Mouse (Mus musculus): Measurements from ENCODE around the gene Scnm1. TPM values are rescaled to one million over a fixed set of nuclear protein-coding genes. Genes with fewer than 3 reads are reported as not detected.
"Not testable (repeated sequence)": the region's sequence is repeated elsewhere in the genome, so short reads cannot be mapped to it uniquely, and the experiment has no call there.

The Scnm1 gene
- polyA plus RNA-seq, 1 experiment = 0.63 TPM

GRCm38 (mm10) chr3:95129226-95129651, 4.6 kb downstream of the Scnm1 start:
- H3K36me3 ChIP-seq (ENCODE audit: control insufficient read depth) = peaks cover 60% of the 10 kb centered on the region
- H3K4me3 ChIP-seq (replicated peaks) = no peak overlapping the region
- no peaks in the 10 kb centered on the region for H3K27me3 ChIP-seq (ENCODE audit: control insufficient read depth)
- H3K9me3 ChIP-seq (ENCODE audit: control insufficient read depth, low read length) = peaks cover 3% of the 10 kb centered on the region; the same call in 1 of the 2 replicates
- no peak for TF ChIP-seq TAL1 (IDR thresholded peaks at IDR 0.05; ENCODE audit: low read length)
- TF ChIP-seq GATA1 (IDR thresholded peaks at IDR 0.05; ENCODE audit: low read length) = no peak
- peaks cover 12% of the 10 kb centered on the region for H3K4me1 ChIP-seq (ENCODE audit: control insufficient read depth)

GRCm38 (mm10) chr3:95124972-95125371, 8.8 kb downstream of the Scnm1 start:
- H3K27me3 ChIP-seq (ENCODE audit: control insufficient read depth) = no peaks in the 10 kb centered on the region
- H3K4me3 ChIP-seq (replicated peaks) = no peak overlapping the region
- H3K36me3 ChIP-seq (ENCODE audit: control insufficient read depth) = peaks cover 74% of the 10 kb centered on the region
- no peaks in the 10 kb centered on the region for H3K9me3 ChIP-seq (ENCODE audit: control insufficient read depth, low read length)
- 0 out of 2 replicates have a peak, but pooled peaks cover under 1% of the 10 kb centered on the region for H3K4me1 ChIP-seq (ENCODE audit: control insufficient read depth)
- TF ChIP-seq GATA1 (IDR thresholded peaks at IDR 0.05; ENCODE audit: low read length) (no peak), TAL1 (IDR thresholded peaks at IDR 0.05; ENCODE audit: low read length) (no peak)

- Histone ChIP-seq H3K27me3 (ENCODE audit: control insufficient read depth) (no peaks in the 10 kb centered on the region), H3K36me3 (ENCODE audit: control insufficient read depth) (peaks cover 74% of the 10 kb centered on the region), H3K4me3 (replicated peaks) (no peak within 1 kb of the TSS), H3K9me3 (ENCODE audit: control insufficient read depth, low read length) (no peaks in the 10 kb centered on the region), H3K4me1 (ENCODE audit: control insufficient read depth) (no peaks in the 10 kb centered on the region)
- no peak for TF ChIP-seq TAL1 (IDR thresholded peaks at IDR 0.05; ENCODE audit: low read length)
- TF ChIP-seq GATA1 (IDR thresholded peaks at IDR 0.05; ENCODE audit: low read length) = no peak
These were observed 9.6 kb downstream of the Scnm1 start, which contains the start of gene Tmod4 for GRCm38 (mm10) chr3:95124246-95124645. Tmod4 (plus strand) TSS chr3:95124476.

GRCm38 (mm10) chr3:95121580-95121979, 12.2 kb downstream of the Scnm1 start:
- H3K27me3 ChIP-seq (ENCODE audit: control insufficient read depth) = no peaks in the 10 kb centered on the region

GRCm38 (mm10) chr3:95117751-95118150, 16.1 kb downstream of the Scnm1 start:
- TF ChIP-seq GATA1 (IDR thresholded peaks at IDR 0.05; ENCODE audit: low read length) (no peak), TAL1 (IDR thresholded peaks at IDR 0.05; ENCODE audit: low read length) (no peak)
- Histone ChIP-seq H3K9me3 (ENCODE audit: control insufficient read depth, low read length) (no peaks in the 10 kb centered on the region), H3K27me3 (ENCODE audit: control insufficient read depth) (no peaks in the 10 kb centered on the region), H3K36me3 (ENCODE audit: control insufficient read depth) (peaks cover 69% of the 10 kb centered on the region), H3K4me1 (ENCODE audit: control insufficient read depth) (peaks cover 2% of the 10 kb centered on the region; the same call in 1 of the 2 replicates), H3K4me3 (replicated peaks) (no peak overlapping the region)

More at GRCm38 (mm10) chr3:95121580-95121979, 12.2 kb downstream of the Scnm1 start:
- H3K36me3 ChIP-seq (ENCODE audit: control insufficient read depth) = peaks cover 73% of the 10 kb centered on the region
- no peaks in the 10 kb centered on the region for H3K4me1 ChIP-seq (ENCODE audit: control insufficient read depth)
- no peak overlapping the region for H3K4me3 ChIP-seq (replicated peaks)
- TF ChIP-seq TAL1 (IDR thresholded peaks at IDR 0.05; ENCODE audit: low read length) (no peak), GATA1 (IDR thresholded peaks at IDR 0.05; ENCODE audit: low read length) (no peak)
- H3K9me3 ChIP-seq (ENCODE audit: control insufficient read depth, low read length) = no peaks in the 10 kb centered on the region

GRCm38 (mm10) chr3:95112760-95113159, 21.1 kb downstream of the Scnm1 start:
- H3K4me3 ChIP-seq (replicated peaks) = peak overlapping the region; percentile 94
- H3K9me3 ChIP-seq (ENCODE audit: control insufficient read depth, low read length) = no peaks in the 10 kb centered on the region
- H3K27me3 ChIP-seq (ENCODE audit: control insufficient read depth) = no peaks in the 10 kb centered on the region
- TF ChIP-seq TAL1 (IDR thresholded peaks at IDR 0.05; ENCODE audit: low read length) = no peak
- no peak for TF ChIP-seq GATA1 (IDR thresholded peaks at IDR 0.05; ENCODE audit: low read length)
- H3K4me1 ChIP-seq (ENCODE audit: control insufficient read depth) = peaks cover 43% of the 10 kb centered on the region
- peaks cover 24% of the 10 kb centered on the region for H3K36me3 ChIP-seq (ENCODE audit: control insufficient read depth)

DNA sequence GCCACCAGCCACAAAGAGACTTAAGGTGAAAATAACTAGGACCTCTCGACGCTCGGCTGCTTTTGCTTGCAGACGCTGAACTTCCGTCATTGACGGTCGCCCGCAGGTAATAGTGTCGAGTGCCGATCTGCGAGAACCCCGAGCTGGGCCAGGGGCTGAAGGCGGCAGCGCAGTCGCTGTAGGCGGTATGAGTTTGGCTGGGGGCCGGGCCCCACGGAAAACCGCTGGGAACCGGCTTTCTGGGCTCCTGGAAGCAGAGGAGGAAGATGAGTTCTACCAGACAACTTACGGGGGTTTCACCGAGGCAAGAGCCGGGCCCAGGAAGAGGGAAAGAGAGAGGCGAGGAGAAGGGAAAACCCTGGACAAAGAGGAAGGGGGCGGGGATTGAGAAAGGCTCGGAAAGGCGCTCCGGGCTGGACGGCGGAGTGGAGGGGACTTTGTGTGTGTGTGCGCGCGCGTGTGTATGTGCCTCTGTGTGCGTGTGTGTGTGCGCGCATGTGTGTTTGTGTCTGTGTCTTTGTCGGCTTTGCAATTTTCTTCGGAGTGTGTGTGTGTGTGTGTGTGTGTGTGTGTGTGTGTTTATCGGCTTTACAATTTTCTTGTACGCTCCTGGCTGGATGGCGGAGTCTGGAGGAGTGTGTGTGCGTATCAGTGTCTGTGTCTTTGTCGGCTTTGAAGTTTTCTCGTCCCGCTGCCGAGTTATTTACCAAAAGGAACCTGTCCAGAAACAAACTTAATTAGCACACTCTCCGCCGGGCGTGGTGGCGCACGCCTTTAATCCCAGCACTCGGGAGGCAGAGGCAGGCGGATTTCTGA, 22.7 kb downstream of the Scnm1 start, which contains the start of gene Vps72:
Gene Vps72, plus strand, starts transcription at position 112 of the 816 bp plus-strand sequence.
- Histone ChIP-seq H3K27me3 (ENCODE audit: control insufficient read depth) (no peaks in the 10 kb centered on the region), H3K9me3 (ENCODE audit: control insufficient read depth, low read length) (no peaks in the 10 kb centered on the region), H3K36me3 (ENCODE audit: control insufficient read depth) (peaks cover 20% of the 10 kb centered on the region), H3K4me1 (ENCODE audit: control insufficient read depth) (peaks cover 50% of the 10 kb centered on the region), H3K4me3 (replicated peaks) (peak within 1 kb of the TSS; percentile 94)
- TF ChIP-seq GATA1 (IDR thresholded peaks at IDR 0.05; ENCODE audit: low read length) (no peak), TAL1 (IDR thresholded peaks at IDR 0.05; ENCODE audit: low read length) (no peak)

- Histone ChIP-seq H3K9me3 (ENCODE audit: control insufficient read depth, low read length) (no peaks in the 10 kb centered on the region), H3K4me1 (ENCODE audit: control insufficient read depth) (peaks cover 71% of the 10 kb centered on the region), H3K27me3 (ENCODE audit: control insufficient read depth) (no peaks in the 10 kb centered on the region), H3K4me3 (replicated peaks) (no peak overlapping the region), H3K36me3 (ENCODE audit: control insufficient read depth) (peaks cover 12% of the 10 kb centered on the region)
- no peak for TF ChIP-seq TAL1 (IDR thresholded peaks at IDR 0.05; ENCODE audit: low read length)
- no peak for TF ChIP-seq GATA1 (IDR thresholded peaks at IDR 0.05; ENCODE audit: low read length)
These were observed 25.9 kb downstream of the Scnm1 start for GRCm38 (mm10) chr3:95107898-95108297.

- not testable (repeated sequence) for H3K9me3 ChIP-seq (ENCODE audit: control insufficient read depth, low read length); H3K27me3 ChIP-seq (ENCODE audit: control insufficient read depth)
- peak overlapping the region; percentile 87 for H3K4me3 ChIP-seq (replicated peaks)
- H3K4me1 ChIP-seq (ENCODE audit: control insufficient read depth) = peaks cover 71% of the 10 kb centered on the region
- peaks cover 15% of the 10 kb centered on the region for H3K36me3 ChIP-seq (ENCODE audit: control insufficient read depth)
These were observed 26.5 kb downstream of the Scnm1 start for GRCm38 (mm10) chr3:95107308-95107707.
